Mouse (Mus musculus): ENCODE measurements around the gene Usp36.
"Not testable (repeated sequence)": the region's sequence is repeated elsewhere in the genome, so short reads cannot be mapped to it uniquely, and the experiment has no call there.

The Usp36 gene

DNA sequence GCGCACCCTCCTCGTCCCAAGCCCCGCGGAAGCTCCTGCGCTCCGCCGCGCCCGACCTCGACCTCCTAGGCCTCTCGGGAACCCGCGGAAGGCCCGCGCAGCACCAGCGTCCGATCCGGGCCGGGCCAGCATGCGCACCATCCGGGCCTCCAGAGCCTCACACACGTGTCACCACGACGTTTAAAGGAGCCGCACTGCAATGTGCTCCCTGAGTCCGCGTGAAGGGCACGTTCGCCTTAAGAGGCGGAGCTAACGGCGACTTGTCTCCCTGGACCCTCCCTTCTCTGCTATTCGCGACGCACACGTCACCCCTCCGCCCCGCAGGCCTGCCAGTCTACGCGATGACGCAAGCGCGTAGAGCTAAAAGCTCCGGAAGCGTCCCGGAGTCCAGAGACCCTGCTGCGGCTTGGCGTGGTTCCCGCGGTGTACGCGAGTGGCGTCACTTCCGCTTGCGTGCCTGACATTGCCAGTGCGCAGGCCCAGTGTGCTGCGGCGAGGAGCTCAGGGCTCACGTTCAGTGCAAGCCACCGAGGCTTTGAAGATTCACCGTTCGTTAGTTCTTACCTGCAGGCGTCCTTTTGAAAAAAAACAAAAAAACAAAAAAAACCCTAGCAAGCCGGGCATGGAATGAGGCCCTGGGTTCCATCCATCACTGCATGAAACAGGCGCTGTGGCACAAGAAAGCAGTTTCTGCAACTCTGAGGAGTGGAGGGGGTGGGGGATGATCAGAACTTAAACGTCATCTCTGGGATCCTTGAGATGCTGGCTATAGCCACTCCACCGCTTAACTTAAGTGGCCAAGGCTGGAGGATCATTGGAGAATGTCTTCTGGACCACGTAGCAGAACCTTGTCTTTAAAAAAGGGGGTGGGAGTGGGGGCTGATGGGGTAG lies at the start of gene Usp36:
Usp36 (minus strand) TSS at position 246 of the 891 bp plus-strand sequence.
- peak; percentile 99 for DNase-seq (ENCODE audit: low spot score)

DNA sequence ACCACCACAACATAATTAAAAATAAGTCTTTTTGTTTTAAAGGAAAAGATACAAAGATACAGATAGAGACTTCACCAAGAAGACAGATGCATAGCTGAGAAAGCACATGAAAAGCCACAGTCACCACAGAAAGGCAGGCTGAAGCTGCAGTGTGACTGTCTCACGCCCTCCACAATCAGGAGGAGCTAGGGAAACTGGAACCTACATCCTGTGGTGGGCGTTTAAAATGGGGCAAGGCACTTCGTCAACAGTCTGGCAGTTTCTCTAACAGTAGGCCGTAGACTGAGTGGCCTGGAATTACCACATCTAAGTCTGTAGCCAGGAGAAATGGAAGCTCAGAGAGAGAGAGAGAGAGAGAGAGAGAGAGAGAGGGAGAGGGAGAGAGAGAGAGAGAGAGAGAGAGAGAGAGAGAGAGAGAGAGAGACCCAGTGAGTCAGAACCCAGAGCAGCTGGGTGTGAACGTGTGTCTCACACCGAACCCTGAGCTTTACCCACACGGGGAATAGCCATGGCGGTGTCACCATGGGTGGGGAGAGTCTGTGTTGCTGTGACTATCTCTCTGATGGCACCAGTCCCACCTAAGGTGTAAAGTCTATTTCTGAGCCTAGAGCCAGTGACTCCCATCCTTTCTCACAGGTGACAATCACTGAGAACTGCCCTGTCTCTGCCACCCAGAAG lies 47.6 kb upstream of the Usp36 start:
- no peak for DNase-seq (ENCODE audit: low spot score)

DNA sequence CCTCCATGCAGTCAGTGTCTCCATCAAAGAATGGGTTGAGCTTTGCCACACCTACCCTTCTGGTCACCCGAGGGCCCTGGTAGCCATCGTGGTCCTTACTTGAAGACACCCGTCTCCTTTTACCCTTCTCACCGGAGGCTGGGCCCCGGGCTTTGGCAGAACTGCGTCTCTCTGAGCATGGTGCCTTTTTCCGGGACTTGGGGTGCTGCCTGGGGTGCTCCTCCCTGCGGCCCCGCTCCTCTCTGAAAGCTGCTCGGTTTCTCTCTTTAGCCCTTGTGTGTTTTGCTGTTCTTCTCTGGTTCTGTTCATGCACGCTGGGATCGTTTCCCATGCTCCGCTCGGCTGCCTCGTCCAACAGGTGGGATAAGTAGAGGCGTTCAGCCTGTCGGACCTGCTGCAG lies 43.4 kb upstream of the Usp36 start:
- DNase-seq (ENCODE audit: low spot score) = no peak

- DNase-seq (ENCODE audit: low spot score) = no peak
Measured at GRCm38 (mm10) chr11:118332376-118332775, 42.3 kb upstream of the Usp36 start.

- DNase-seq (ENCODE audit: low spot score) = no peak
Measured at GRCm38 (mm10) chr11:118330777-118331176, 40.7 kb upstream of the Usp36 start.

GRCm38 (mm10) chr11:118330361-118330760 lies 40.3 kb upstream of the Usp36 start:
- DNase-seq (ENCODE audit: low spot score) = no peak

DNA sequence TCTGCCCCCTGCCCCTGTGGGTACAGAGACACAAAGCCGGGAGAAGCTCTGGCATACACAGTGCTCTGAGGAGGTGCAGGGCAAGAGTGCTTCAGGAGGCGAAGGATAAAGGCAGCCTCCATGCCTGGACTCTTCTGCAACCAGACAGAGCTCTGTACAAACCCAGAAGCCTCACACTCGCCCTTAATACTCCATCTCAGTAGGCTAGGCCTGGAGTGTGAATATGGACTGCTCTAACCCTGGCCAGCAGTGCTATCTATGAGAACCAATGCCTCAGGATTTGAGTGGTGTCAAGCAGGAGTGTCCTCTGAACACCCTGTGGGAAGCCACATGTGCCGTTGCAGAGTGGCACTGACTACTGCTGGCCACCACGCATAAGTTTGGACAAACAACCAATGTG lies 38.9 kb upstream of the Usp36 start:
- DNase-seq (ENCODE audit: low spot score) = no peak

GRCm38 (mm10) chr11:118328511-118328910 lies 38.5 kb upstream of the Usp36 start:
- DNase-seq (ENCODE audit: low spot score) = no peak

GRCm38 (mm10) chr11:118326991-118327971 lies 37.2 kb upstream of the Usp36 start:
- DNase-seq (ENCODE audit: low spot score) = peak; percentile 11

DNA sequence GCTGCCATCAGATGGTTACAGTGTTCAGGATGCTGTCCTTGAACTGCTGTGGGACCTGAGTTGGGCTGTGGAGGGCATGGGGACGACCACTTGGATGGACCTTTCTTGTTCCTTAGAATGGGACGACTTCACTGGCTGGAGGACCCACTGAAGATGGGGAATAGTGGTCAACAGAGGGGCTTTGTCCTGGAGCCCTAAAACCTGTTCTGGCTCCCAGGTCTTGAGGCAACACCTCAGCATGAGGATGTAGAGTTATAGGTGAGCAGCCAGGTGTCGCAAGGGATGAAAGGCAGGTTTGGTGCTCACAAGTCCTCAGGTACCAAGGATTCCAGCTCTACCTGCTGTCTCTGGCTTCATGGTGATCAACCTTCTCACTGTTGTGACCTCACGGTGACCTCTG lies 36.4 kb upstream of the Usp36 start:
- no peak for DNase-seq (ENCODE audit: low spot score)

GRCm38 (mm10) chr11:118324541-118324940 lies 34.5 kb upstream of the Usp36 start:
- DNase-seq (ENCODE audit: low spot score) = peak; percentile 12

DNA sequence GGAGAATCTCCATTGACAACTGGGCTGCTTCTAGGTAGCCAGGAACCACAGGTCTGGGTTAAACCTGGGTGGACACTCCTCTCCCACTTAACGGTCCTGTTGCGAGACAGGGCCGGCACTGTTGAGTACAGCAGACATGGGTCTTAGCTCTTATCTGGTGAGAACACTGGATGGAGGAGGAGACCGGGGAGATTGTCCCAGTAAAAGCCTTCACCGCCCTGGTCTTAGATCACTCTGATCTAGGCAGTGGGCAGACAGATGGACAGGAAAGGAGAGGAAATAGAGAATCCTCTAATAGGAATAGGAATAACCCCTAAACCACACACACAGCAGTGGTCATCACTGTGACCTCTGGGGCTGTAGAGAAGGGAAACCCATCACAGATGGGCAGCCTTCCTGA lies 33.9 kb upstream of the Usp36 start:
- no peak for DNase-seq (ENCODE audit: low spot score)

- DNase-seq (ENCODE audit: low spot score) = no peak
Measured at GRCm38 (mm10) chr11:118322647-118323046, 32.6 kb upstream of the Usp36 start.

DNA sequence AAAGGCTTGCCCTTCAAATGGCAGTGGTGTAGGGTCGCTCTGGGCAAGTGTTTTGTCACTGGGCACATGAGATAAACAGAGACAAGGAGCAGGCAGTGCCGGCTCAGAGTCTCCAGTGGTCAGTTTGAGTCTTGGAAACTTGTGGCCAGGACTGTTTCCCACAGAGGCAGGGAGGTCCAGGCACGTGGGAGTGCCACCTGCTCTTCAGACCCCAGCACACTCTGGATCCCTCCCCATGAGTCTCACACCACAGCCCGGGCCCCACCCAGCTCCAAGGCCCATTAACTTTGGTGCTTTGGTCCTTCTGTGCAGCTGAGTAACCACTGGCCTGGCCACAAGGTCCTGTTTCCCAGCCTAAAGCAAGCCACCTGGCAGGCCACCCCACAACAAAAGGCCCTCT lies 31.9 kb upstream of the Usp36 start:
- no peak for DNase-seq (ENCODE audit: low spot score)

DNA sequence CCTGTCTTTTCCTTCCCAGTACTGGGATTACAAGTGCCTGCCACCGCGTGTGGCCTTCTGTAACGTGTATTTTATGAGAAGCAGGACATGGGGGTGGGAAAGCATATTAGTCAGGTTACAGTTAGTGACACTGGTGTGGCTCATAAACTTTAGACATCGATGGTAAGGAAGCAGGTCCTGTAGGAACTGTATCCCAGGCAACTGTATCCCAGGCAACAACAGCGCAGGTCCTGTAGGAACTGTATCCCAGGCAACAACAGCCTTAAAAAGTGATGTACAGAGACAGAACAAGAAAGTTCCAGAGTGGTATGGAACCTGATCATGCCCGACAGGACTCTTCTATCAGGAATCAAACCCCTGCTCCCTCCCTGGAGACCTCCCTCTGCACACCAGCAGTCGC lies 31.5 kb upstream of the Usp36 start:
- DNase-seq (ENCODE audit: low spot score) = no peak

- no peak for DNase-seq (ENCODE audit: low spot score)
Measured at GRCm38 (mm10) chr11:118318678-118319077, 28.6 kb upstream of the Usp36 start.

DNA sequence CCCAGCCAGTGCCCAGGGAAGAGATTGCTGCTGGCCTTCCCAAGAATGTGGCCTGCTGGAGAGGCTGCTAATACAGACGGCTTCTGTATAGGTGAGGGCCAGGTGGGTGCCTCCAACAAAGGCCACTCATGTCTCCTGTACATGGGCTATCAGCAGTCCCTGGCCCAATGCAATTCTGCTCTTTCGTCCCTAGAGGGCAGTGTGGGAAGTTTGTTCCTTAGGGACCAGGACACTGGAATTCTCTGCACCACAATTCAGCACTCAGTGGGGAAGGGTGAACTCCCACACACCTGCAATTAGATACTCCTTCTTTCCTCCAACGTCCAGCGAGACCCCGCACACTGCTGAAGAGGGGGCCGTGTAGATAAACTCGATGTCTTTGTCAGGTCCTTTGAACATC lies 27.1 kb upstream of the Usp36 start:
- peak; percentile 19 for DNase-seq (ENCODE audit: low spot score)

- DNase-seq (ENCODE audit: low spot score) = no peak
Measured at GRCm38 (mm10) chr11:118316231-118316806, 26.3 kb upstream of the Usp36 start.

GRCm38 (mm10) chr11:118312132-118312723 lies 22.2 kb upstream of the Usp36 start:
- no peak for DNase-seq (ENCODE audit: low spot score)

DNA sequence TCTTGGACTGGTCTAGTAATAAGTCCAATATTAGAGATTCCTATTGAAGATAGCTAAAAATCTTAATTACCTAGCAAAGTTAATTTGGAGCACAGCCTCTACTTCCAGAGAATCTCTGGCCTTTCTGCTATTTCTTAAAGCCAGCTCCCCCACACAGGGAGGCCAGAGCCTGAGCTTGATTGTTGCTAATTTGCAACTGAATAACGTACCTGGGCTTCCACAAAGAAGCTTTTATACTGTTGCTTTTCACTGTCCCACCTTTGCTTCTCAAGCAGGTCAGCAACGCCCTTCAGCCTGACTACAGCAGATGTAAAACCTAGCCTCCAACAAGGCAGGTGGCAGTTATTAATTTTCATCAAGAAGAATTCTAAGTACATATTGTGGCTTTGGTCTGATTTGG lies 17.9 kb upstream of the Usp36 start:
- not testable (repeated sequence) for DNase-seq (ENCODE audit: low spot score)

- not testable (repeated sequence) for DNase-seq (ENCODE audit: low spot score)
Measured at GRCm38 (mm10) chr11:118303959-118304358, 13.9 kb upstream of the Usp36 start.
